ENCODE assay signal across 8 mouse cellular contexts in the genomic region with DNA sequence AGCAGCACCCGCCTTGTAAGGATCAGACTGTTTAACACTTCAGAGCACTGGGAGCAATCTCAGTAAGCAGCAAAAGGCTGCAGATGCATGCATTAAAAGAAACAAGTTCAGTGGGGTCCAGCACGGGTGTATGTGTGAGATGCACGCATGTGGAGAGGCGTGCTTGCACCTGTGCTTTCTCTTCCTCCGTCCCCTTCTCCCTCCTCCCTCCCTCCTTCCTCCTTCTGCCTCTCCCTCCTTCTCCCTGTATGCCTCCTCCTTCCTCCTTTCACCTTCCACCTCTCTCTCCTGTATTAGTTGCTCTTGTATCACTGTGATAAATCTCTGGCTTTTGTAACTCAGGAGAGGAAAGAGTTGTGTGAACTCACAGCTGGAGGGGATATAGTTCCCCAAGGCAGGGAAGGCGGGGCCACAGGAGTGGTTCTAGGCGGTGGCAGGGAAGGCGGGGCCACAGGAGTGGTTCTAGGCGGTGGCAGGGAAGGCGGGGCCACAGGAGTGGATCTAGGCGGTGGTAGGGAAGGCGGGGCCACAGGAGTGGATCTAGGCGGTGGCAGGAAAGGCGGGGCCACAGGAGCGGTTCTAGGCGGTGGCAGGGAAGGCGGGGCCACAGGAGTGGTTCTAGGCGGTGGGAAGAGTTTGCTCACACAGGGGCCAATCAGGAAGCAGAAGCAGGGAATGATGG.
DNase-seq lines count a peak whose midpoint lies in the region; ATAC-seq lines count a peak whose summit lies in the region.

No protein-coding gene starts in this region.

- 0 out of 2 replicates have a peak, but pooled peaks cover 5% of the 10 kb centered on the region for H3K4me1 ChIP-seq in heart, embryonic 12.5 days (replicated peaks)
- H3K4me1 ChIP-seq in embryonic facial prominence, embryonic 10.5 days, result peaks cover 13% of the 10 kb centered on the region
- no peaks in the 10 kb centered on the region for H3K4me1 ChIP-seq in lung, embryonic 15.5 days

- DNase-seq in heart, adult 9 months (ENCODE audit: low spot score in 2 of 2), result no peak
- DNase-seq in embryonic facial prominence, embryonic 10.5 days (ENCODE audit: low spot score), result peak; percentile 81
- DNase-seq in kidney, adult 11 months, result peak; percentile 39
- peak; percentile 6 for DNase-seq in retina, adult 2 months (ENCODE audit: low read depth, low spot score)
- DNase-seq in layer of hippocampus, postnatal 14 days (ENCODE audit: low spot score in 2 of 2), result no peak
- DNase-seq in adipocyte (ENCODE audit: low spot score), result no peak

- H3K9ac ChIP-seq in heart, embryonic 12.5 days, result no peak overlapping the region
- no peak overlapping the region for H3K9ac ChIP-seq in lung, embryonic 15.5 days

- H3K36me3 ChIP-seq in heart, embryonic 12.5 days, result no peaks in the 10 kb centered on the region
- no peaks in the 10 kb centered on the region for H3K36me3 ChIP-seq in embryonic facial prominence, embryonic 10.5 days (replicated peaks)
- H3K36me3 ChIP-seq in lung, embryonic 15.5 days, result no peaks in the 10 kb centered on the region

- WGBS in heart, embryonic 12.5 days, result 5% methylated on average over 18 of the region's 18 CpGs
- 4% methylated on average over 18 of the region's 18 CpGs for WGBS in embryonic facial prominence, embryonic 10.5 days
- whole genome bisulfite sequencing in lung, embryonic 15.5 days, result 3% methylated on average over 18 of the region's 18 CpGs

- peak; percentile 58; the same call in 1 of the 2 replicates for ATAC-seq in heart, embryonic 12.5 days (ENCODE audit: insufficient number of reproducible peaks, low FRiP score)
- ATAC-seq in lung, embryonic 15.5 days (ENCODE audit: borderline replicate concordance, extremely low read depth, low FRiP score, low TSS enrichment), result peak; percentile 79

- no peak overlapping the region for H3K4me3 ChIP-seq in heart, embryonic 12.5 days
- H3K4me3 ChIP-seq in embryonic facial prominence, embryonic 10.5 days, result peak overlapping the region; percentile 27; the same call in 1 of the 2 replicates
- H3K4me3 ChIP-seq in lung, embryonic 15.5 days, result 0 out of 2 replicates have a peak overlapping the region, but pooled peaks have one; percentile 2

- 0 out of 2 replicates have a peak, but pooled peaks cover 4% of the 10 kb centered on the region for H3K27me3 ChIP-seq in heart, embryonic 12.5 days (replicated peaks)
- H3K27me3 ChIP-seq in embryonic facial prominence, embryonic 10.5 days (replicated peaks; ENCODE audit: low read depth, poor library complexity, severe bottlenecking), result peaks cover 12% of the 10 kb centered on the region; the same call in 1 of the 2 replicates
- no peaks in the 10 kb centered on the region for H3K27me3 ChIP-seq in lung, embryonic 15.5 days

- H3K4me2 ChIP-seq in heart, embryonic 12.5 days, result peak overlapping the region; percentile 38
- peak overlapping the region; percentile 42 for H3K4me2 ChIP-seq in lung, embryonic 15.5 days

- H3K27ac ChIP-seq in heart, embryonic 12.5 days (ENCODE audit: poor library complexity, severe bottlenecking), result no peak overlapping the region
- no peak overlapping the region for H3K27ac ChIP-seq in embryonic facial prominence, embryonic 10.5 days (replicated peaks)
- H3K27ac ChIP-seq in lung, embryonic 15.5 days, result no peak overlapping the region

- peaks cover 3% of the 10 kb centered on the region; the same call in 1 of the 2 replicates for H3K9me3 ChIP-seq in heart, embryonic 12.5 days (replicated peaks)
- H3K9me3 ChIP-seq in embryonic facial prominence, embryonic 10.5 days, result peaks cover 4% of the 10 kb centered on the region; the same call in 1 of the 2 replicates
- H3K9me3 ChIP-seq in lung, embryonic 15.5 days, result no peaks in the 10 kb centered on the region

Comparison
In these comparisons a context has a peak if more than half of its experiments do, and no peak if none do; other contexts are left out.
1. DNase-seq: peak in embryonic facial prominence, embryonic 10.5 days (single experiment), kidney, adult 11 months (single experiment) and retina, adult 2 months (single experiment); none in heart, adult 9 months (0 of 2), layer of hippocampus, postnatal 14 days (0 of 2) and adipocyte (single experiment).